Mouse (Mus musculus) heart, postnatal 14 days (tissue): Measurements from ENCODE around the gene 1700001J03Rik. TPM values are rescaled to one million over a fixed set of nuclear protein-coding genes. Genes with fewer than 3 reads are reported as not detected.
"Not testable (repeated sequence)": the region's sequence is repeated elsewhere in the genome, so short reads cannot be mapped to it uniquely, and the experiment has no call there.

ENCODE experiments used
- DNase-seq, 2 experiments: peaks; one replicate each; pipeline ENCODE4 v3.0.0; 2021 to 2022
- intact Hi-C: fragments of 180-260 bp; cut with DNase I; formaldehyde crosslinking; loops from one replicate; pipeline ENCODE4 v1.15.1; 2025
- total RNA-seq, 2 experiments: library from RNA; stranded (reverse); gene quantifications; 2 replicates each; pipeline ENCODE4 v1.2.3; 2021

Gene 1700001J03Rik
- total RNA-seq, 2 experiments from 2014 or later: 0.65 TPM; not detected in 1

DNA sequence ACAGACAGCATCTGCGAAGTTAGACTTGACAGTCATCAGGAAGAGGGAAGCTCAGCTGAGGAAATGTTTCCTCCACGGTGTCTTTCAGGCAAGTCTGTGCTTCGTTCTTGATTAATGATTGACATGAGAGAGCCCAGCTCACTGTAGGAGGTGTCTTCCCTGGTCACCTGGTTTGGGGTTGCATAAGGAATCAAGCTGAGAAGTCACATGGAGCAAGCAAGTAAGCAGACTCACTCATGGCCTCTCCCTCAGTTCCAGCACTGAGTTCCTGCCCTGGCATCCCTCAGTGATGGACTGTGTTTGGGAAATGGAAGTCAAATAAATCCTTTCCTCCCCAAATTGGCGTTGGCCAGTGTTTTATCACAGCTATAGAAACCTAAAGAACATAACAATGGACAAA lies 5.0 kb upstream of the 1700001J03Rik start:
- DNase-seq: no peak
- intact Hi-C loops: loop anchor here (10.0 kb wide), 1 partner anchor 285 kb away; no protein-coding TSS in a partner anchor

DNA sequence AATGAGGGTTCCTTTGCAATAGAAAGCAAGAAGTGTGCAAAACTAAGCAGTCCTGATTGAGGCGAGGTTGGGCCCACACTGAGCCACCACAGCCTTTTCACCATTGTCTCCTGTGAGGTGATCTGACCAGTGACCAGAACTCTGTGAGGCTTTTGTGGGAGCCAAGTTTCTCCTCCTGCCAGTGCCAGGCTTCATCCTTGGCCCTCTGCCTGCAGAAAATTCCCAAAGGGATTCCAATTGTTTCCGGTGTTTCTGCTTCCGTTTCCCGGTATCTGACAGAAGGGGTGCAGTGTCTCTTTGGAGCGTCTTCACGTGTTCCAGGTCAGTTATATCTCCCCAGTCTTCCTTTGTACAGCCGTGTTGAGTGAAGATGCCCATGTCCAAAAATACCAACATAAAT lies 3.6 kb upstream of the 1700001J03Rik start:
- no peak for DNase-seq
- intact Hi-C loops: loop anchor here (1.0 kb wide), 1 partner anchor 115 kb away; no protein-coding TSS in a partner anchor

DNA sequence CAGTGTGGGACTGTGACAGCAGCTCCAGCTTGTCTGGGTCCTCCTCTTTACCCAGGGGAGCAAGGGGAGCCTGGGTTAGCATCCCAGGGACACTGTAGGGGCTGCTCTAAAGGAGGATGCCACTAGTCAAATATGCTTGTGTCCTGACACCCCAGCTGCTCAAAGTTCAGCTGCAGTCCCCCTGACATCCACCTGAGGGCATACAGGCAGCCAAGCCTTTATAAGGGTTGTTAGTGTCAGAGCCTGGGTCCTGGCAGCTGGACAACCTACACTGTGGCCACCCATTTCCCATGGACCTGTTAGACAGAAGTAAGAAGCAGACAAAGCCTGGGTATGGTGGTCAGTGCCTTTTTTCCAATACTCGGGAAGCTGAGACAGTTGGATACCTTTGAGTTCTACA lies 3.0 kb upstream of the 1700001J03Rik start:
- intact Hi-C loops: loop anchor here (1.0 kb wide), 1 partner anchor 115 kb away; no protein-coding TSS in a partner anchor
- DNase-seq: no peak

DNA sequence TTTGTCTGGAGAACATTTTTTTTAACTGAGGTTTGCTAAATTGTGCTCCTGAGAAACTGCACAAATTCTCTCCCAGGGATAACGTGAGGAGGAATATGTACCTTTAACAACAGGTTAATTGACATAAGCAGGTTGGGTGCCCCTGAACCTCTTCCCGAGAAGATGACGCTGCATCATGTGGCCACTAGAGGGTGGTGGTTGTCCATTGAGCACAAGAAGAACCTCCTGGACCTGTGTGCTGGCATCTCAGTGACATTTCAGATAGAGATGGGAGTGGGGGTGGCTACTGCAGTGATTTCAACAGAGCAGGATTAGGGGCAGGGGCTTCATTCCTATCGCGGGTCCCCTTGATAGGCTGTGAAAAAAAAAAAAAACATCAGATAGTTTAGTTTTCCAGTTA lies 2.3 kb upstream of the 1700001J03Rik start:
- peak; percentile 63 to 73 for DNase-seq
- intact Hi-C loops: not testable (repeated sequence)

DNA sequence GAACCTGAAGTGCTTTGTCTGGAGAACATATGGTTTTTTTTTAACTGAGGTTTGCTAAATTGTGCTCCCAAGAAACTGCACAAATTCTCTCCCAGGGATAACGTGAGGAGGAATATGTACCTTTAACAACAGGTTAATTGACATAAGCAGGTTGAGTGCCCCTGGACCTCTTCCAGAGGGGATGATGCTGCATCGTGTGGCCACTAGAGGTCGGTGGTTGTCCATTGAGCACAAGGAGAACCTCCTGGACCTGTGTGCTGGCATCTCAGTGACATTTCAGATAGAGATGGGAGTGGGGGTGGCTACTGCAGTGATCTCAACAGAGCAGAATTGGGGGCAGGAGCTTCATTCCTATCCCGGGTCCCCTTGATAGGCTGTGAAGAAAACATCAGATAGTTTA lies 12.4 kb downstream of the 1700001J03Rik start:
- peak in 1 of 2 experiments; percentile 15 for DNase-seq
- intact Hi-C loops: not testable (repeated sequence)

DNA sequence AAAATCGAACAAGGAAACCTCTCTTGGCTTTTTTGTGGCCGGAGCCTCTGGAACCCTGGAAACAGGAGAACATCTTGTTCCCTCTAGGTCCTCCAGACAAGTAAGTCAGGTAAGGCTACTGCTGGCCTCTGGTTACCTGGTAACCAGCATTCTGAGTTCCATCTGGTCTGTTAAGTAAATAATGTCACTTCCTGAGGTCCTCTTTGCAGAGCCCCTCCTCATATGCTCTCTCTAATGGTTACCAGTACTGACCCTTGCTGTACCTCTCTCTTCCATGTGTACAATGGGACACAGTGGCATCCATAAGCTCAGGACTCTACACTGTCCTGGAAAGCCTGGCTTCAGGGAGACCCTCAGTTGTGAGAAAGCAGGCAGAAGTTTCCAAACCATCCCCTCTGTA lies 14.5 kb downstream of the 1700001J03Rik start, which contains the start of gene Gm6309:
TSS of gene Gm6309 (minus strand) at position 101 of the 400 bp plus-strand sequence.
- DNase-seq, intact Hi-C loops: not testable (repeated sequence)

DNA sequence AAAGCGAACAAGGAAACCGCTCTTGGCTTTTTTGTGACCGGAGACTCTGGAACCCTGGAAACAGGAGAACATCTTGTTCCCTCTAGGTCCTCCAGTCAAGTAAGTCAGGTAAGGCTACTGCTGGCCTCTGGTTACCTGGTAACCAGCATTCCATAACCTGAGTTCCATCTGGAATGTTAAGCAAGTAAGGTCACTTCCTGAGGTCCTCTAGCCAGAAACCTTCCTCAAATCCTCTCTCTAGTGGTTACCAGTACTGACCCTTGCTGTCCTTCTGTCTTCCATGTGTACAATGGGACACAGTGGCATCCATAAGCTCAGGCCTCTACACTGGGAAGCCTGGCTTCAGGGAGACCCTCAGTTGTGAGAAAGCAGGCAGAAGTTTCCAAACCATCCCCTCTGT lies 24.7 kb downstream of the 1700001J03Rik start, which contains the start of gene Gm5565:
TSS of gene Gm5565 (minus strand) at position 101 of the 400 bp plus-strand sequence.
- DNase-seq, intact Hi-C loops: not testable (repeated sequence)

DNA sequence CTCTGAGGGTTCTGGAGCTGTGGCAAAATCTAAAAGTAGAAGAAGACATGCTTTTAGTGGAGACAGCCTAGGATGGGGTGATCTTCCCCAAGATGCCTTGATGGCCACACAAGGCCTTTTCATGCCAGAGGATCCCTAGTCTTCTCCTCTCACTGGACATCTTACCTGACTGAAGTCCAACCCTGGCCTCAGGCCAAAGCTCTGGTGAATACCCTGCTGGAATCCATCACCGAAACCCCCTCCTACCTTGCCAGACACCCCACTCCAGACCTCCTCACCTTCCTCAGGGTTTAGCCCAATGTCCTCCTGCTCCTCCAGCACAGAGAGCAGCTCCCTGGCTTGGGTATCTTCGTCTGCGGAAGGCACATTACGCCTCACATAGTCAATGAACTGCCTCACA lies 26.8 kb downstream of the 1700001J03Rik start:
- intact Hi-C loops: not testable (repeated sequence)

DNA sequence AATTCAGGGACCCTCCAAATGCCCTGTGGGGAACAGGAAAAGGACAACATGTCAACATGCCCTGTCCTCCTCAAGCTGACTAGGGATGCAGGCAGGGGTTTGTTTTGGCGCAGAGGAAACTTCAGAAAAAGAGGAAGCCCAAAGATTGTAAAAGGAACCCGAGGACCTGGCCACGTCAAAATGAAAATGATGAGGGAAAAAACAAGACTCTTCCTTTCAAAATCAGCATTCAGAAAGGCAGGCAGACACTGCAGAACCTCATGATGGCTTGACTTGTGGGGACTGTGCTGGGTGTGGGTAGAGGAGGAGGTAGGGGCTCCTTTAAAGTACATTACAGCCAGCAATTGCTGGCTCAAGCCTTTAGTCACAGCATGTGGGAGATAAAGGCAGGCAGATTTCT lies 34.6 kb downstream of the 1700001J03Rik start:
- intact Hi-C loops: no loop called here
- DNase-seq: no peak

More for the DNA sequence above, 26.8 kb downstream of the 1700001J03Rik start:
- DNase-seq: not testable (repeated sequence)

DNA sequence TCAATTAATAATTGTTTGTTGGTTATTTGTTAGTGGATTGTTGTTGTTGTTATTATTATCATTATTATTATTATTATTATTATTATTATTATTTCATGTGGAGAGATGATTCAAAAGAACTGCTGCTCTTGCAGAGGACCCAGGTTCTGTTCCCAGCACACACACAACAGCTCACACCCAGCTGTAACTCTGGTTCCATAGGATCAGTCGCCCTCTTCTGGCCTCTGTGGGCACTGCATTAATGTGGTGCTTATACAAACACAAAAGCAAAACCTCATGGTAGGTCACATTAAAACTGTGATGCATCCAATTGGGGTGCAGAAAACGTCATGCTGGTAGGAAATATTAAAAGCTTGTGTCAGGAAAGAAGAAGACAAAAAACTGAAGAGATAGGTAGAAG lies 37.2 kb downstream of the 1700001J03Rik start:
- DNase-seq: no peak
- intact Hi-C loops: no loop called here

Other genes with a start within 250 kb of the 1700001J03Rik start
- gene Cyp3a25, start 175.7 kb downstream of the 1700001J03Rik start, total RNA-seq: not detected
- not detected for gene Cyp3a59, start 106.0 kb downstream of the 1700001J03Rik start, total RNA-seq
- not detected for gene Gm5565, start 24.8 kb downstream of the 1700001J03Rik start, total RNA-seq
- not detected for gene Gm6309, start 14.6 kb downstream of the 1700001J03Rik start, total RNA-seq
- gene Rnf6, start 36.3 kb upstream of the 1700001J03Rik start, total RNA-seq: 10 to 100 TPM; 42.1 to 42.3 TPM
- 10 to 100 TPM; 21.7 to 24.1 TPM for gene Cdk8, start 45.9 kb upstream of the 1700001J03Rik start, total RNA-seq
- gene Wasf3, start 199.7 kb upstream of the 1700001J03Rik start, total RNA-seq: under 1 TPM; 0.31 to 0.39 TPM